Mouse (Mus musculus): ENCODE data around the gene Sf3b3. TPM values are rescaled to one million over a fixed set of nuclear protein-coding genes. Genes with fewer than 3 reads are reported as not detected.
"Not testable (repeated sequence)": the region's sequence is repeated elsewhere in the genome, so short reads cannot be mapped to it uniquely, and the experiment has no call there.

Gene Sf3b3
- total RNA-seq, 2 experiments from 2014 or later = 61.8 to 66.5 TPM

DNA sequence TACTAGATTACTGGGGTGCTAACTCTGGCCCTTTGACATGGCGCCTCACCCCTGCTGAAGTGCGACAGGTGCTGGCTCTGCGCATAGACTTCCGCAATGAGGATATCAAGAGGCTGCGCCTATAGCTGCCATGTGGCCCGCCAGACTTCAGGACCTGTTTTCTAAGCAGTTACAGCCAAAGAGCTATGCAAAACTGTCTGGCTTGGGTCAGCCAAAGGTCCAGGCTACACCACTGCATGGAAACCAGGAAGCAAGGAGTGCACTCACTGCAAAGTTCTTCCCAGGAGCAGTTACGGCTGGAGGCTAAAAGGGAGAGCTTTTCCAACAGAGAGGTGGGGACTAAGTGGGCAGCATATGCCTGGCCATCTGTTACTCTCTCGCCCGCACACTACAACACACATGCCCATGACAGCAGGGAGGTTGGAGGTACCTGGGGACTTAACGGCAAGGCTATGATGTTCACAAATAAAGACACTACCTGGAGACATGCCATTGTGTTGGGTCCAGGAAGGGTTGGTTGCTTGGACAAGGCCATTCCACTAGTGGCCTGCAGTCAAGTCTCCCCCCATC, 35.2 kb upstream of the Sf3b3 start:
- no peak overlapping the region for H3K4me3 ChIP-seq
- intact Hi-C loops (cut with DNase I) = no loop called here
- no peak for TF ChIP-seq CTCF (IDR thresholded peaks at IDR 0.05)
- DNase-seq (ENCODE audit: extremely low spot score in 1 of 2, low spot score in 2 of 2) = peak in 1 of 2 experiments; percentile 53
- H3K27ac ChIP-seq = no peak overlapping the region

DNA sequence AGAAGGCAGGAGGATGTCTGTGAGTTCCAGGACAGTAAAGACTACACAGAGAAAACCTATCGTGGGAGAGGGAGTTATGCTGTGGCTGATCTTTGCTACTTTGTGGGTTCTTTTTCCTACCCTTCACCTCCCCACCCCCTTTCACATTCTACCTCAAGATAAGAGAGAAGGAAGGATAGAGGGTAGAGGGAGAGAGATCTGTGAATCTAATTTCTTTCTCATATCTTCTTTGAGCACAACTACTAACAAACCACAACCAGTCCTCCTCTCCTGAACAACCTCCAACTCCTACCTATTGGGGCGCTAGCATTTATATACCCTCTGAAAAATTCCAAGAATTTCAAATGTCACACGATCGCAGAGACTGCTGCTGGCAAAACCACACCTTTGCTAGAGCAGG, 31.3 kb upstream of the Sf3b3 start:
- intact Hi-C loops (cut with DNase I) = no loop called here
- TF ChIP-seq CTCF (IDR thresholded peaks at IDR 0.05) = no peak
- Histone ChIP-seq H3K27ac (no peak overlapping the region), H3K4me3 (no peak overlapping the region)
- DNase-seq (ENCODE audit: extremely low spot score in 1 of 2, low spot score in 2 of 2) = no peak

DNA sequence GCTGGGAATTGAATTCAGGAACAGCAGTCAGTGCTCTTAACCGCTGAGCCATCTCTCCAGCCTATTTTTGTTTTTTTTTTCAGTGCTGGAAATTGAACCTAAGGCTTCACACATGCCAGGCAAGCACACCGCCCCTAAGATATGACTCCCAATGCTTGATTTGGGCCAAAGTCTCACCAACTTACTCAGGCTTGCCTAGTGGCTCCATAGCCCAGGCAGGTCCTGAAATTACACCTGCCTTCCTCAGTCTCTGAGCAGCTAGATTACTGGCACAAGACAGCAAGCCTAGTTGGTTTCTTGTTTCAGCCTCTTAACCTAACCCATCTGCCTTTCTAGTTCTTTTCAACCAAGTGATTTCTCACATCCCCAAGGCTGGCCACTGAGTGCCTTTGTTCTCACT, 23.9 kb upstream of the Sf3b3 start:
- H3K4me3 ChIP-seq = no peak overlapping the region
- intact Hi-C loops (cut with DNase I) = no loop called here
- no peak for DNase-seq (ENCODE audit: extremely low spot score in 1 of 2, low spot score in 2 of 2)
- no peak overlapping the region for H3K27ac ChIP-seq
- no peak for TF ChIP-seq CTCF (IDR thresholded peaks at IDR 0.05)

DNA sequence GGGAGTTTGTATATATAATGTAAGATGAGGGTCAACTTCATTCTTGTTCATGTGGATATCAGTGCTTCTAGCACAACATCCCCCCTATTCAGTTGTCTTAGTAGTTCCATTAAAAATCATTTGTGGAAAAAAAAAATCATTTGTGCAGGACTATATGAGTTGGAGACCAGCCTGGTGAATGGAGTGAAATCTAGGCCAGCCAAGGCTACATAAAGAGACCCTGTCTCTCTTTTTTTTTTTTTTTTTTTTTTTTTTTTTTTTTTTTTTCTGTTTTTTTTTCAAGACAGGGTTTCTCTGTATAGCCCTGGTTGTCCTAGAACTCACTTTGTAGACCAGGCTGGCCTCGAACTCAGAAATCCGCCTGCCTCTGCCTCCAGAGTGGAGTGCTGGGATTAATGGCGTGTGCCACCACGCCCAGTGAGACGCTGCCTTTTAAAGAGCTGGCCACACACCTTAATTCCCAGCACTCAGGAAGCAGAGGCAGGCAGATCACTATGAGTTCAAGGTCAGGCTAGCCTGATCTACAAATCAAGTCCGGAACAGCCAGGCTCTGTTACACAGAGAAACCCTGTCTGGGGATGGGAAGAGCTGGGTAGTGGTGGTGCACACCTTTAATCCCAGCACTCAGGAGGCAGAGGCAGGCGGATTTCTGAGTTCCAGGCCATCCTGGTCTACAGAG, 14.9 kb upstream of the Sf3b3 start:
- DNase-seq (ENCODE audit: extremely low spot score in 1 of 2, low spot score in 2 of 2); H3K4me3 ChIP-seq; H3K27ac ChIP-seq: not testable (repeated sequence)
- intact Hi-C loops (cut with DNase I) = loop anchor here (5.0 kb wide), 1 partner anchor 121 kb away; no protein-coding TSS in a partner anchor

DNA sequence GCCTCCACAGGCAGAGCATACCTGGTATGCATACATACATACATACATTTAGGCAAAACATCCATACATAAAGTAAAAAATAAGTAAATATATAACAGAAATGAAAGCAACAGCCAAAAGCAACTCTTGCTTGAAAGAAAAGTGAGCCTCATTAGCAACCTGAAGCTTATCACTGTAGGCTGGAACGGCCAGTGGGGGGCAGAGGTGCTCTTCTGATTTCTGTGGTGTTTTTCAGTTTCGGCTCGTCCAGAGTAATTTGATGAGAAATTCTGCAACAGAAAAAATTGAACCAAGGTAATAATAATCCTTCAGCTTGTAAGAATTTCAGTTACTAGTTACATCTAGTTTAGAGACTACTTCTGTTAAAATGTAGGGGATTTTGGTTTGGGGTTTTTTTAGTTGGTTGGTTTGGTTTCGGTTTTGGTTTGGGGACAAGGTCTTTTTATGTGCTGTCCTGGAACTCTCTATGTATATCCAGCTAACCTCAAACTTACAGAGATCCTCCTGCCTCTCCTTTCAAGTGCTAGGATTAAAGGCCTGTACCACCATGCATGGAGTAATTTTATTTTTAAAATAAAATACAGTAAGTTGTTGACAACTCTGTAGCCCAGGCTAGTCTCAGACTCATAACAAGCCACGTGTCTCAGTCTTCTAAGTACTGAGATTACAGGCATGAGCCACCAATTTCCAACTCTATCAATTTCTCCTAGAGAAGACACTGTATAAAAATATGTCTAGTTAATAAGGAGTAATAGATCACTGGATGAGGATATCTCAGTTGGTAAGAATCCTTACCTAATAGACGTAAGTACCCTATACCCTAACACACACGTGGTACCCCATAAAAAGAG, 13.3 kb upstream of the Sf3b3 start:
- Histone ChIP-seq H3K27ac (no peak overlapping the region), H3K4me3 (no peak overlapping the region)
- TF ChIP-seq CTCF (IDR thresholded peaks at IDR 0.05) = peak; percentile 41
- DNase-seq (ENCODE audit: extremely low spot score in 1 of 2, low spot score in 2 of 2) = no peak
- intact Hi-C loops (cut with DNase I) = loop anchor here (5.0 kb wide), 1 partner anchor 122 kb away; no protein-coding TSS in a partner anchor

DNA sequence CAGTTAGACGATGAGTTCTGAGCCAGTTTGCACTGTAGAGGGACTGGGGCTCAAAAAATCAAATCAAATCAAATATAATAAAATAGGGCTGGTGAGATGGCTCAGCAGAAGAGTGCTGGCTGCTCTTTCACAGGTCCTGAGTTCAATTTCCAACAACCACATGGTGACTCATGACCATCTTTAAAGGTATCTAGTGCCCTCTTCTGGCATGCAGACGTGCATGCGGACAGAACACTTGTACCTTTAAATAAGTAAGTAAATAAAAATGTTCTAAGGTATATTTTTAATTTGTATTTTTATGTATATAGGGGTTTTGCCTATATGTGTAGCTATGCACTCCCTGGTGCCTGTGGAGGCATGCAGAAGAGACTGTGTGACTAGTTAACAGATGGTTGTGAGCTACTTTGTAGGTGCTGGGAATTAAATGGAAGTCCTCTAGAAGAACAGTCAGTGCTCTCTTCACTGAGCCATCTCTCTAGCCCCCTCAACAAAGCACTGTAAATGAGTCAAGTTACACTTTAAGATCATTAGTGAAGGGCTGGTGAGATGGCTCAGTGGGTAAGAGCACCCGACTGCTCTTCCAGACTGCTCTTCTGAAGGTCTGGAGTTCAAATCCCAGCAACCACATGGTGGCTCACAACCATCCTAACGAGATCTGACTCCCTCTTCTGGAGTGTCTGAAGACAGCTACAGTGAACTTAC, 10.3 kb upstream of the Sf3b3 start:
- intact Hi-C loops (cut with DNase I) = no loop called here
- TF ChIP-seq CTCF (IDR thresholded peaks at IDR 0.05) = peak; percentile 47
- no peak for DNase-seq (ENCODE audit: extremely low spot score in 1 of 2, low spot score in 2 of 2)
- no peak overlapping the region for H3K27ac ChIP-seq
- no peak overlapping the region for H3K4me3 ChIP-seq

DNA sequence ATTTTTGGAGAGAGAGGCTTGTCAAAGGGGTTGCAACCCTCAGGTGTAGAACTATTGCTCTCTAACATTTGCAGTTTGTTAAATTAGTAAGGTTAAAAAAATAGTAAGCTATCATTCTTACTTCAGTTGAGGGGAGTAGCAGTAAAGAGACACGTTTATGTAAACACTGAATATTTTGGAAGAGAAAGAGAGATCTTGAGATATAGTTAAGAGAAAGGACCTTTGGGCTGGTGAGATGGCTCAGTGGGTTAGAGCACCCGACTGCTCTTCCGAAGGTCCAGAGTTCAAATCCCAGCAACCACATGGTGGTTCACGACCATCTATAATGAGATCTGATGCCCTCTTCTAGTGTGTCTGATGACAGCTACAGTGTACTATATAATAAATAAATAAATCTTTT, 9.5 kb upstream of the Sf3b3 start:
- intact Hi-C loops (cut with DNase I); DNase-seq (ENCODE audit: extremely low spot score in 1 of 2, low spot score in 2 of 2); H3K27ac ChIP-seq; H3K4me3 ChIP-seq: not testable (repeated sequence)

DNA sequence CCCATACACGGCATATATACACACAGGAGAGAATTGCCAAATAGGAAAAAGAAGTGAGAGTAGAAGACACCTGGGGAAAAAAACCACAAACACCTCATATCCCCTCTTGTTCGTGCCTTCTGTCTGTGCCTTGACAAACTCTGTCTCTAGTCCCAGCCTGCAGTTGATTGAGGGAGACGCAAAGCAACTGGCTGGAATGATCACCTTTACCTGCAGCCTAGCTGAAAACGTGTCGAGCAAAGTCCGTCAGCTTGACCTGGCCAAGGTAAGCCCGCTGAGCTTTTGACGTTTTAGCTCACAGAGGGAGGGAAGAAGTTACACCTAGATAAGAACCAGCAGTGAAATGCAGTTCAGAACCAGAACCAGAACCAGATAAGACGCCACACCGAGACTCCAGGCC, 4.6 kb upstream of the Sf3b3 start:
- Histone ChIP-seq H3K27ac (no peak overlapping the region), H3K4me3 (no peak overlapping the region)
- TF ChIP-seq CTCF (IDR thresholded peaks at IDR 0.05) = no peak
- DNase-seq (ENCODE audit: extremely low spot score in 1 of 2, low spot score in 2 of 2) = no peak
- intact Hi-C loops (cut with DNase I) = no loop called here

DNA sequence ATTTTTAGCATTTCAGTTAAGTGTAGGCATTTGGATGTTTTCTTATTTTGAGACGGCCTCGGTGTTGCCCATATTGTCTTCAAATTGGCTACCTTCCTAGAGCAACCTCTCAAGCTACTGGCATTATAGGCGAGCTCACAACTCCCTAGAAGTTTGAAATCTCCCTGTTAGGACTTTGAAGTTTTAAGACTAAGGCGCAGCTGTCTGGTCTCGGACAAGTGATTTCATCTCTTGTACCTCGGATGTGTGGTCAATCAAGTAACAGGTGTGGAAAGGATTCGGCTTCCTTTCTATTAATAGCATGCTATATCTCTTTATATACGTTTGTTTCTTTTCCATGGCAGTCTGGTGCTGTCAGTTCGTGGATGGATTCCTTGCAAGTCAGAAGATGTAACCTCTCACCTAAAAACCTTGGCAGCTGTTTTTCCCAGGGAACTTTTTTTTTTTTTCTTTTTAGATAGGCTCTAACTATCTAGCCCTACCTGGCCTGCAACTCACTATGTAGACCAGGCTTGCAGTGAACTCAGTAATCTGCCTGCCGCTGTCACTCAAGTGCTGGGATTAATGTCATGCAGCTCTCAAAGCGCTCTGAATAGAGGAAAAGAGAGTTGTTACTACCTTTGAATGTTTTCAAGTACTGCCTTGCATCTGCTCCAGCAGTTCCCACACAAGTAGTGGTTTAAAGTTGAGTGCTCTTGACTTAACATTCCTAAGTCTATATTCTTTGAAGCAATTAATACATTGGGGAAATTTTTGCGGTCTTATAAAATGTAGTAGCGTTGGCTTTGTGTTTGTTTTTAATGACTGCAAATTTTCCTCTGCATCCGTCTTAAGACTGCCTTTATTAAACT, 1.3 kb upstream of the Sf3b3 start:
- intact Hi-C loops (cut with DNase I) = loop anchor here (5.0 kb wide), 3 partner anchors 149 to 244 kb away; partner anchors contain the start of genes Clec18a, Ddx19a and Pdpr

DNA sequence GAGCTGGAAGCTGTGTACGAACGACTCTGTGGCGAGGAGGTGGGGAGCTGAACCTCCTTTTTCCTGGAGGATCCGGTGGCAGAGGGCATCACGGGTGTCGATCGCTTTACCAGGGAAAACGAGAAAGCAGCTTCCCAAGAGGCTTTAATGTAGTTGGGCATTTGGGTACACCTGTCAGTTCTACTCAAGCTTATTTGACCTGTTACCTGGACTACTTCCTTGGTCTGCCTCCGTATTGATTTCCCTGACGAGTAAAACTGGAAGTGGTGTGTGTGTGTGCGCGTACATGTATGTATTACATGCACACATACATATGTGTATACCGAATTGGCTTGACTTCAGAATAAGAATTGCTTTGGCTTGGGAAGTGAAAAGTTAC, 573 bp upstream of the Sf3b3 start:
- Histone ChIP-seq H3K27ac (peak overlapping the region; percentile 98), H3K4me3 (peak overlapping the region; percentile 85)
- intact Hi-C loops (cut with DNase I) = loop anchor here (5.0 kb wide), 3 partner anchors 150 to 245 kb away; partner anchors contain the start of genes Clec18a, Ddx19a and Pdpr
- TF ChIP-seq CTCF (IDR thresholded peaks at IDR 0.05) = no peak
- DNase-seq (ENCODE audit: extremely low spot score in 1 of 2, low spot score in 2 of 2) = no peak

More for the DNA sequence above, 1.3 kb upstream of the Sf3b3 start:
- no peak overlapping the region for H3K27ac ChIP-seq
- peak overlapping the region; percentile 85 for H3K4me3 ChIP-seq
- no peak for TF ChIP-seq CTCF (IDR thresholded peaks at IDR 0.05)
- no peak for DNase-seq (ENCODE audit: extremely low spot score in 1 of 2, low spot score in 2 of 2)
